Mouse (Mus musculus): Measurements from ENCODE around the gene Nat14.

The Nat14 gene

GRCm38 (mm10) chr7:4948386-4948785, 26.6 kb downstream of the Nat14 start:
- DNase-seq (ENCODE audit: low read depth) = peak; percentile 26

GRCm38 (mm10) chr7:4950561-4951342, 28.9 kb downstream of the Nat14 start:
- no peak for DNase-seq (ENCODE audit: low read depth)

- no peak for DNase-seq (ENCODE audit: low read depth)
Observed at GRCm38 (mm10) chr7:4953815-4954445, 32.1 kb downstream of the Nat14 start.

- DNase-seq (ENCODE audit: low read depth) = no peak
Observed at GRCm38 (mm10) chr7:4957361-4957760, 35.5 kb downstream of the Nat14 start.

GRCm38 (mm10) chr7:4963527-4963926, 41.7 kb downstream of the Nat14 start:
- DNase-seq (ENCODE audit: low read depth) = no peak

- DNase-seq (ENCODE audit: low read depth) = peak; percentile 76
Observed at GRCm38 (mm10) chr7:4964272-4964671, 42.4 kb downstream of the Nat14 start, which contains the start of gene Sbk2. Gene Sbk2 (minus strand): TSS chr7:4964406.

- no peak for DNase-seq (ENCODE audit: low read depth)
Observed at GRCm38 (mm10) chr7:4964988-4965387, 43.2 kb downstream of the Nat14 start.

- no peak for DNase-seq (ENCODE audit: low read depth)
Observed at GRCm38 (mm10) chr7:4971068-4971467, 49.2 kb downstream of the Nat14 start, which contains the start of gene Sbk3. Gene Sbk3 (minus strand): TSS chr7:4971168.

GRCm38 (mm10) chr7:4971710-4972109, 49.9 kb downstream of the Nat14 start:
- DNase-seq (ENCODE audit: low read depth) = no peak

GRCm38 (mm10) chr7:4972321-4973047, 50.7 kb downstream of the Nat14 start:
- DNase-seq (ENCODE audit: low read depth) = no peak

All from induced T-regulatory cell, adult 2 months (primary cell).